Mouse (Mus musculus): Measurements from ENCODE around the gene Nfib.

Gene Nfib

DNA sequence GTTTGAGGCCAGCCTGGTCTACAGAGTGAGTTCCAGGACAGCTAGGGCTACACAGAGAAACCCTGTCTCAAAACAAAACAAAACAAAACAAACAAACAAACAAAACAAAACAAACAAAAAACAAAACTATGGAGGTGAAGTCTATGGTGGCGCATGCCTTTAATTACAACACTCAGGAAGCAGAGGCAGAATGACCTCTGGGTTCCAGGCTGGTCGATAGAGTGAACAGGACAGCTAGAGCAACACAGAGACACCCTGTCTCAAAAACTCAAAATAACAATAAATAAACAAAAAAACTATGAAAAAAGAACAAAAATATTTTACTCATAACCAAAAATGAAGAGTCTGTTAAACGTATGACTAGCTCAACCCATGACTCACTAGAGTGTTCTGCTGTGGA lies 236.6 kb downstream of the Nfib start:
- in situ Hi-C loops (cut with MboI, MseI): no loop called here

DNA sequence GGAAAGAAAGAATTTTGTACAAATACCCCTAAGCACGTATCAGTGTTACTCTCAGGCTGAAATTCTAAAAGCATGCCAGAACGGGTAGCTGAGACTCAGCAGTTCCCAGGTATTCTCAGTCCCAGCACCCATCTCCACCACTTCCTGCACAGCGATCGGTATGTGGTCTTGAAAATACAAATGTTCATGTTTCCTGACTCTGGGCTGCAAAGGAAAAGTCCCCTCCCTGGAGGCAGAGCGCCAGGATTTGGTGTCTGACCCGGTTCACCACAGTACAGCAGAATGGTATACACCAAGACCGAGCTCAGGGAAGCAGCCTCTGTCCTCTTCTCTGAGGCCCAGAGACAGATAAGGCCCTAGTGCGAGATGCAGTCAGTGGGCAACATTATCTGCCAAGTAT lies 238.8 kb downstream of the Nfib start:
- in situ Hi-C loops (cut with MboI, MseI): no loop called here

DNA sequence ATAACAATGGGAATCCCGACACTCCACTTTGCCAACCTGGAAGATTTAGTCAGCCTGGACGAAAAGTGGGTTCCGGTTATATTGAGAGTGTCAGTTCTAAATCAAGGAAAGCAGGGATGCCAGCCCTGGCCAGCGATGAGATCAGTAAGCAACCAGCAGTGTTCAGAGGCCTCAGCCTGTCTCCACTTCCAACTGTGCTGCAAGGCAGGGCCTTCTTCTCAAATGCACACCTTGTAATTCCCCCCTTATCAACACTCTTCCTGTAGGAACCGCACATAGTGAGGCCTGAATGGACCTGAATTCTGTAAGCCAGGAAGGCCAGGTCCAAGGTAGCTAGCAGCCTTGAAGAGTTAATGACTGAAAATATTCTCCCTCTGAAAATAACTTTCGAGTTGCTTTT lies 239.4 kb downstream of the Nfib start:
- in situ Hi-C loops (cut with MboI, MseI): no loop called here

DNA sequence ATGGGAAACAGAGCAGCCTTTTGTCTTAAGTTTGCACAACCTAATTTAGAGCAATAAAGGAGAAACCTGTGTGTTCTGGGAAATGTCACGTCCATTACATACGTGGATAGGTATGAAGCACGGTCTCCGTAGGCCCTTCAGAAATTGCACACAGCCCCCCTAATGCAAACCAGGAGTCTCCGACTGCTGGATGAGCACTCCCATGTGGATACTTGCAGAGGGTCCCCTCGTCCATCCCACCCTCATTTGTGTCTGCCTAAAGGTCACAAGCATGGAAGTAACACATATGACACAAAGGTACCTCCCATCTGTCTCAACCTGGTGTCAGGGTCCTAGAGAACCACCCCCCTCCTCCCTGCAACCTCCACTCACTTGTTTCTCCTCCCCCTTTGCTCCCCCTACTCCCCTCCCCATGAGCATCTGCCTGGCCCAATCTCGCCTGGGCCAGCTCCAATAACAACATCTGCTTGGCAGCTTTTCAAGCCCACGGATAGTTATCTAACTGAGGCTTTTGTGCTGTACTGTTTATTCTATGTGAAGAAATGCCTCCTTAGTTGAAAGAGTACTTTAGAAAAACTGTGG lies 241.4 kb downstream of the Nfib start:
- in situ Hi-C loops (cut with MboI, MseI): no loop called here

DNA sequence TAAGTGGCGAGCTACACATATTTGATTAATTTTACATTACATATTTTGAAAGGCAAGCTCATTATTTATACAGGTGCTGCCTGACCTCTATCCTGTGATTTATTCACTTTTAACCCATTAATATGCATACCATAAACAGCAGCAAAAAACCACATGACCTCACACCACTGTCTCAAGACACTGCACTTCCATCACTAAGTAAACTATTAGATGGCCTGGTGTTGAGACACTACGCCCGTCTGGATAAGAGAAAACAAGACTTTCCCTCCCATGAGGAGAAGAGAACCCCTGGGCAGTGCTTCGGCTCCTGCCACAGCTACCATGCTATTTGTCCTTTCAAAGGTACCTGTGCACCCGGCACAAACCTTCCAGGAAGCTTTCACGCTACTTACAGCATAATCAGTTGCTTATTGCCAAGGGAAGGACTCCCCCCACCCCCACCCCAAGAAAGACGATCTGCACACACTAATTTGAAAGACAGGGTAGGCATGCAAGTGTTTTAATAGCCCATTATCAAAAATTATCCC lies 242.3 kb downstream of the Nfib start:
- in situ Hi-C loops (cut with MboI, MseI): no loop called here

DNA sequence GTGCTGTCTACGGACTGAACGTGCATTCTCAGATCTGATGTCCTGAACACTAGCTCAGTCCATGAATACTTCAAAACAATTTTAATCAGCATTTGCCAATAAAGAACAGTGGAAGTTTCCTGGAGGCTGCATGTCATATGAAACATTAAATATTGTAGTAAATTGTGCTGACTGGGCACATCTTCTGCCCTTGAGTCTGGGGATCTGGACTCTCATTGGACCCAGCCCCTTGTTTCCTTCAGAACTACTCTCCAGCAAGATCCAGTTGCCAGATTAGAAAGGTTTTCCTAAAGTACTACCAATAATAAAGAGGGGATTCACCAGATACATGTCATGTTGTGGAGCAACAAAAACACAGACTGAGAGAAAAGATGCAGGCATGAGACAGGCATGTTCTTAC lies 243.9 kb downstream of the Nfib start:
- in situ Hi-C loops (cut with MboI, MseI): no loop called here

DNA sequence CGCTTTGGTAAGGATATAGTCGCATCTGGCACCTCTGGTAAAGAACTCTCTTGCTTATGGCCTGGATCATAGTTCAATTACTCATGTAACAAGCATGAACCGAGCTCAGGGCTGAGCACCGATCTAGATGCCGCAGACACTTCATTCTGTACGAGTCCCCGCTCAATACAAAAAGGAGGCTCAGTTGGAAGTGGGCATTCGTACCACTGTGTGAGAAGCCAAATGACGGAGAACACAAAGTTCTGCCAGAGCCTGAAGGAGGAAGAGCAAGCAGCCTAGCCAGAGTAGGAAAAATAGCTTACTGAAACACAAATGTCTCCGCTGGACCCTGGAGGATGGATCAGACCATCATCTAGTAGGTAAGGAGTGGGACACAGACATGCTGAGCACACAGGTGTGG lies 246.7 kb downstream of the Nfib start:
- in situ Hi-C loops (cut with MboI, MseI): no loop called here

DNA sequence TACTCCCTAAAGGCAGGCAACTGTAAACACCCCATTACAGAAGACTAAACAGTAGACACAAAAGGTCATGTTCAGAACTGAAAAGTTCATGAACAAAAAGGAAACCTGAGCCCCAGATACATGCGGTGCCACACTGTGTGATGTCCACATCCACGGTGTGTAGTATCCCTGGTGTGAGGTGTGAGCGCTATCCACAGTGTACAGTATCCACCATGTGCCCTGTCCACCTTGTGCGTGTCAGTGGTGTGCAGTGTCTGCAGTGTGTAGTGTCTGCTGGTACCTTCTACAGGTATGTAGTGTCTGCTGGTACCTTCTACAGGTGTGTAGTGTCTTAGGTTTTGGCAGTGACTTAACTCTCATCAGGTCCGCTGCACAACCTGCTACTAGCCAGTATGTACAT lies 248.6 kb downstream of the Nfib start:
- in situ Hi-C loops (cut with MboI, MseI): no loop called here

DNA sequence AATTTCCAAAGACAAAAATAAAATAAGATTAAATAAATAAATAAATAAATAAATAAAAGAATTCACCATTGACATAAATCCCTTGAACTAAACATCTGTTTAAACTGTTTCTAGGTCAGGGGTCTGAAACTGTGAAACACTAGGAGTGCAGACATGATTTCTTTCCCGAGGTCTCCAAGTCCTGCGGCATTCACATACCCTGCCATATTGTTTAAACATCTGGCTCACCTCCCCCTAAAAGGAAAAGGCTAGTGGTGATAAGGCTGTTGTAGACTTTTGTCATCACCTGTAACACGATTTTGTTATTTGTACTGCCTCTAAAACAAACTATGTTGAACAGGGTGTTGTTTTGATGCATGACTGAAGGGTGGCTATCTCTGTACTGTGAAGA lies 249.2 kb downstream of the Nfib start:
- in situ Hi-C loops (cut with MboI, MseI): no loop called here

DNA sequence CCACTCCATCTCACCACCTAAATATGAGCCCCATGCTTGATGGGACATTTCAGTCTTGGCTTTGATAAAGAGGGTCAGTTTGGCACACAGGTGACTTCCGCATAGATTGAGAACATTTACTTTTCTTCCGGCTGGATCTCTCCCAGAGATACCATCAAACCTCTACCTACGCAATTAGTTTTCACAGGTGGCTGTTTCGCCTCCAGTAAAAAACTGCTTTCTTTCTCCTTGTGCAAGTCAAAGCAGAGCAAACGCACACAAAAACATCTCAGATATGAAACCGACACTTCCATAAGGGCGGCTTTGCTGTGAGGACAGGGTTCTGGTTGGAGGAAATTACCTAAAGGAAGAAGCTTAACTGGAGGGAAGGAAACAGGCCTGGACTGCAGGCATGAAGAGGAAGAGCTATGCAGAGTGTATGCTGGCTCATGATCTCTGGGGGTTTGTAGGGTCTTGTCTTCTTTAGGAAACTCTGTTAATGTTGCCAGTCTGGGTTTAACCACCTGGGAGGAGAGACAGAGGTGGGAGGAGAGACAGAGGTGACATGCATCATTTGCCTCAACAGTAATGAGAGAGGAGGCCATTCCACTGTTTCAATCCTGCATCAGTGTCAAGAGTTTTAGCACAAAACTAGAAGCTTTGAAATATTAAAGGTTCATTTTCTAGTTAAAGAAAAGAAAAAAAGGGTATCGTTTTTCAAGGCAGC lies 249.8 kb downstream of the Nfib start:
- in situ Hi-C loops (cut with MboI, MseI): no loop called here

DNA sequence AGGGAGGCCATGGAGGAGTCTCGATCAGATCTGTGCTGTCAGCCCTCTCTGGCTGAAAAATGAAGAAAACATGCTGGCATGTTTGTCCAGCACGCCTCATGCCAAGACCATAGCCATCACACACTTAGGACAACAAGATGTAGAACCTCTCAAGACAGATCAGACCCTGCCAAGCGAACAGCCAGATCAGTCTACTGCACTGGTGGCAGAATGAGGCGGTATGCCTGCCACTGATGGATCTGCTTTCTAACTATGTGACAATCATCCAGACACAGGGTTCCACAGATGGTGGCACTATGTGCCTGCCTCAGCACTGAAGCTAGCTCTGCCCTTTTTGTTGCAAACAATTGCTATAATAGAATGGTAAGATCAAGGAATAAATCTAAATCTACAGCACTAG lies 250.6 kb downstream of the Nfib start:
- in situ Hi-C loops (cut with MboI, MseI): no loop called here

DNA sequence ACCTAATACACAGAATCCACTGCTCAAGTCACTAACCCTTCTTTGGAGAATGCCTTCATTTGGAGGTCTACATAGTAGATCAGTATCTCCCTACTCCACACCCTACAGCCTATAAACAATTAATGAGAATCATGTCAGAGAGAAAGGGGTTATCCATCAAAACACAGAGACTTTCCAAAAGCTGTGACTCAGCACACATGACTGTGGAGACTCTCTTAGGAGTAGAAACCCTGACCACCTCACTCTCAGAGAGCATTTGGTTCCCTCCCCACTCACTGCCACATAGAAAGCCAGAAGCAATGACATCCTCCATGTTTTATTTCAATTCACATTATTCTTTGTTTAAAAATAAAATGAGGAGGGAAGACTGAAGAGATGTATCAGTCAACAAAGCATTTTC lies 252.2 kb downstream of the Nfib start:
- in situ Hi-C loops (cut with MboI, MseI): no loop called here

DNA sequence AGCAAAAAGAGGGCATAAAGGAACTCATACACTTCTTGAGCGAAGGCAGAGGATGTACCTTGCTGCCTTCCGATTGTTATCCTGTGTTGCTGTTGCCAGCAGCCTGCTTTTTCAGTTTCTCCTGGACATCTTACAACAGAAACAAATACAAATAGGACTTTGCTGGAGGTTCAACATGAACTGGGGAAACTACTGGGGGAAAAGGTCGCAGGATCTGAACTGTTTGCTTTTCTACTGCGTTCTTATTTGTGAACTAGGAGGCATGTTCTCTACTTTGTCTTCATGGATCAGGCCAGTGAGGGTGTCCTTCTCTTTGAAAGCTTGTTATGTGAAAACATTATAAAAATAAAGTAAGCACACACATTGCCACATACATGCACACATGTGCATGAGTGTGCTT lies 252.6 kb downstream of the Nfib start:
- in situ Hi-C loops (cut with MboI, MseI): no loop called here

DNA sequence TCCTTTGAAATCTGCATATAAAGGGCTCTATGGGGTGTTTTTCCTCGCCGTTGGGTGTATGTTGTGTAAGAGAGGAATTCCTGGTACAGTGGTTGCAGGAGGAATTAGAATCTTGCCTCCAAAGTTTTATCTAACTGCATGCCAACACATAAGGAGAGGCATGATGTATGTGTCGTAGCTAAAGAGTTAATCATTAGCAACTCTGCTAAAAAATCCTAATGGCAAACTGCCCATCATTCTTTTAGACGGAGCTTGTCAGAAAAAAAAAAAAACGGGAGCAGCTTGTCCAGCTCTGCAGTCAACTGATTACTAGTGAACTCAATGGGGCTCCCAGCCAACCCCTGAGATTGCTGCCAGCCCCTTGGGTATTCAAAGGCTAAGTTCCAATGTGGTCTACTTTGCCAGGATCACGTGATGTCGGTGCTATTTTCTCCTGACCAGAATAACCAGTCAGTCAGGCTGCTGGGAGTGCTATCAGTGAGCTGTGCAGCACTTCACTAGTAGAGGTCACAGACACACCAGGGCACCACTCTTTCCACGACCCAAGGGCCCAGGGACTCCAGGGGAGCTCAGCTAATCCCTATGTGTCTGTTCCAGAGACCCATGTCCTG lies 258.4 kb downstream of the Nfib start:
- in situ Hi-C loops (cut with MboI, MseI): no loop called here

DNA sequence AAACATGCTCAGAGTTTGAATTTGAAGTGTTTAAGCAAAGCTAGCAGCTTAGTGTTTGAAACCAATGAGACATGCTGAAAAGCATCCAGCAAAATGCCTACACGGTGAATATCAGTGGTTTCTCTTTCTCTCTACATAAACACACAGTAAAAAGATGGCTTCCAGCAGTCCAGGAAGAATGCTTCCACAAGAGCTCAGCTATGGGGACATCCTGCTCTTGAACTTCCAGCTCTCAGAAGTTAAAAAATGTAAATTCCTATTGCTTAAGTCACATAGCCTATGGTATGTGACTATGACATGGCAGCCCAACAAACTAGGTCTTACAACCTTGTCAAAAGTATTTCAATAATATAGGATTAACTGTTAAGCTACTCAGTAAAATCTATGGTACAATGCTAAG lies 261.5 kb downstream of the Nfib start:
- in situ Hi-C loops (cut with MboI, MseI): no loop called here

DNA sequence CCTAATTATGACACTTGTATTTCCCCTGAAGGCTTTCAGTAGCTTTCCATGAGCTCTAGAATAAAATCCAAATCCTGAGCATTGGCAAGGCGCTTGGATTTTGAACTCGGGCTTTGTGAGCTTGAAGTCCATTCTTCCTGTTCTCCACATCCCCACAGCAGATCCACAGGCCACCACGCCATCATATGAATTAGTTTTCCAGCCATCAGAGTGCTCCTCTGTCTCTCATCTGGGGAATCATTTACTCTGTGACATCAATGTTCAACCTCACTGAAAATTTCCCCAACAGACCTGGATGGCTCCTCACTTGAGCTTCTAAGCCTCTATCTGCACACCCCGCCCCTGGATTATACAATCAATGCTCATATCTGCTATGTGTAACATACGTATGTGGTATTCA lies 262.1 kb downstream of the Nfib start:
- in situ Hi-C loops (cut with MboI, MseI): no loop called here

DNA sequence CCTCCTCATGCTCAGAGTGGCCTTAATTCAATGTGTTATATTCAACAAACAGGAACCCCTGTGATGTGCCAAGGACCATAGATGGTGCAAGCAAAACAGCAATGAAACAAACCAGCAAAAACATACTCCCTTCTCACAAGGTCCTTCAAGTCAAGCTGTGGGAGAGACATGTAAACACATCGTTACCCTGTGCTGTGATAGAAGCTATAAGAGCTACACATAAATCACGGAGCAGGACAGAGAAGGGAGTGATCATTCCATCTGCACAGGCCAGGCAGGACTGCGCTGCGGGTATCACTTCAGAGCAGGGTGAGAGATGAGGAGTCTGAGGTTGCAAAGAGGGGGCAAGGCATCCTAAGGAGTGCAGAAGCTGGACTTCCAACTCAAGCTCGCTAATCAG lies 262.5 kb downstream of the Nfib start:
- in situ Hi-C loops (cut with MboI, MseI): no loop called here

DNA sequence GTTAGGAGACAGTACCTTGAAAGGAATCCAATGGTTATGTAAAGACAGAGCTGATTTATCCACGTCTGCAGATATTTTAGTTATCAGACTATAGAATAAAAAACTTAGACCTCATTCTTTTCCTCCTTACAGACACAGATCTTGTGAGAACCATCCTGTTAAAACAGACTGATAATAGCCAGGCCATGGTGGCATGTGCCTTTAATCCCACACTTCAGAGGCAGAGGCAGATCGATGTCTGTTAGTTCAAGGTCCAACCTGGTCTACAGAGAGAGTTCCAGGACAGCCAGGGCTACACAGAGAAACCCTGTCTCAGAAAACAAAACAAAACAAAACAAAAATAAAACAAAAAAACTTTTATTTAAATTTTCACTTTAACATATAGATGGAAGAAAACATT lies 264.9 kb downstream of the Nfib start:
- in situ Hi-C loops (cut with MboI, MseI): no loop called here

DNA sequence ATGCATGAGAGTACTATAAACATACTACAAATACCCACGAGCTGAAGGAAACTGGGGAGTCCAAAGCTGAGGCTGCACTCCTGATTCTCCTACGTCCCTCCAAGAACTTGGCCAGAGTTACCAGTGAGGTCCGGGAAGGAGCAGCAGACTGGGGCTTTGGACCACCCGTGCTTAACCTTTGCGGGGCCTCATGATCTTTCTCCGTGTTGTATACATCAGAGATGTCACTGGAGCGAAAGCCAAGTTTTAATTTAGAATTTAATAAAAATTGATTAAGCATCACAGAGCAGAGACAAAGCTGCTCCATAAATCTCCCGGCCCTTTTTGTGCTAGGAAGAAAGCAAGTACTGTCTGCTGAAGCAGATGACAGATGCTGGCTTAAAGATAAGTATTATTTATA lies 265.7 kb downstream of the Nfib start:
- in situ Hi-C loops (cut with MboI, MseI): no loop called here

DNA sequence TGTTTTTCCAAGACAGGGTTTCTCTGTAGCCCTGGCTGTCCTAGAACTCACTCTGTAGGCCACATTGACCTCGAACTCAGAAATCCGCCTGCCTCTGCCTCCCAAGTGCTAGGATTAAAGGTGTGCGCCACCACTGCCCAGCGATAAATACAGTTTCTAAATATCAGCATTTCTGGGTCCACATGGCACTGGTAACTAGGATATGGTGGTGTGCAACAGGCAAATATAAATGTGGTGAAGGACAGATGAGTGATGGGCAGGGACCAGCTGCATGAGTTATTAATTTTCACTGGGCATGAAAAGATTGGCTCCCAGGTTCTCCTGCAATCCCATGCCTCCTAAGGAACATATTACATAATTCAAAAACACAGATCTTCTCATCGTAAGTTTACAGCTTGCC lies 266.9 kb downstream of the Nfib start:
- in situ Hi-C loops (cut with MboI, MseI): no loop called here

DNA sequence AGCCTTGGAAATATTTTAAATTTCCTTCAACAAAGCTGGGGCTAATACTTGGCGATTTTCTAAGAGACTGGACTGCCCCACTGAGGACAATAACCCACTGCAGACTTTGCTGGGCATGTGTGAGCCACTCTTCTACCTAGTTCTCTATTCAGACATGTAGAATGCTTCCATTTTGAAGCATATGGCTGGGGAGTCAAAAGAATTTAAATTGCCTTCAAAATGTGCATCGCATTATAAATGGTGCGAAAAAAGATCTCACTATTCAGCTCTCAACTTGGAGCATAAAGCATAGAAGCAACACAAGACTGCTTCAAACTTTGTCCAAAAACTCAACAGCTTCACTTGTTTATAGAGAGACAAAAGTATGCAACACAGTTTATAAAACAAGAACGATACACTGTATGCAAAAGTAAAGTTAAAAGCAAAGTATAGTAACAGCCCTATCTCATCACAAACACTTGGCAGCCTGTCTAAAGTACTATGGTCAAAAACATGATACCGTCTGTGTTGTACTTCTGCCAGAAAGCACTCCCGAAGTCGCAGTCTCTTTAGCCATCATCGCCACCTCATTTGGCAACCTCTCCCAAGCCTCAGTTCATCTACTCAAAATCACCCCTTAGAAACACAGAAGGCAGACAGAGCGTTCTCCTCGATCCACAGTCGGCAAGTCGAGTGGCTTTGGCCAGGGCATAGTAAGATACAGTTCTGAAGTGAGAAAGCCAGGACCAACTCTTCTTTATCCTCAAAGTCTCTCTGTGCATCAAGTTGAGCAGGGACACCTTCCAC lies 267.8 kb downstream of the Nfib start:
- in situ Hi-C loops (cut with MboI, MseI): no loop called here

DNA sequence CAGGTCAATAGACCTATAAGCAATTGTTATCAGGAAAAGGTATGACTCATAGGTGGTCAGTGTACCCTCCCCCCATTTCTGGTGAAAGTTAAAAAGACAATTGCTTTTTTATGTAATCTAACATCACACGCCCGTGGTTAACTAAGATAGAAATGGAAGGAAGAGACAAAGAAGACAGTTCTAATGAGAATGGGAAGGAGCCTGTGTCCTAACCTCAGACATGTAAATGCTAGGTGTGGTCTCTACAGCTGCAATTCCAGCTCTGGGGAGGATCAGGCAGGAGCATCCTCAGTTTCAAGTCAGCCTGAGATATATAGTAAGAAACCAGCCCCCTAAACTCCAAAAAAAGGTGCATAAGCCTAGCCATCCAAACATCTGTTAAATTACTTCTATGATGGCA lies 268.9 kb downstream of the Nfib start:
- in situ Hi-C loops (cut with MboI, MseI): no loop called here

DNA sequence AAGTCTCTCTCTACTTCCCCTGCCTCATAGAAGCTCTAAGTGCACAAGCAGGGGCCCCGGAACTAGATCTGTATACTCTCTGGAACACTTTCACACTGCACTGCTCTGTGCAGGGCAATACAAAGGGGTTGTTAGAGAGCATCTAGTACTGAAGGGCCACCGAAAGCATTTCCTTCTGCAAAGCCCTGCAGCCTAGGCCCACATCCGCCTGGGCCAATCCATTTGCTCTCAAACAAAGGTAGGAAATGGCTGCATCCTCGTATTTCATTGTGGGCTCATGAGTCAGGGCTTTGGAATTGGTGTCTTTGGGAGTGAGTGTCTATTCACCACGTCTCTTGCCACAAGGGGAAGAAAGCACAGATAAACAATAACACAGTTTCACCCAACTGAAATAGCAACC lies 269.8 kb downstream of the Nfib start:
- in situ Hi-C loops (cut with MboI, MseI): no loop called here
